Mouse (Mus musculus) stomach, adult 2 months (tissue): ENCODE data around the gene Zfp12. TPM values are rescaled to one million over a fixed set of nuclear protein-coding genes. Genes with fewer than 3 reads are reported as not detected.

Experiments used
- polyA plus RNA-seq: library from polyadenylated mRNA; depleted of rRNA; stranded (reverse); fragments of >200 nt; gene quantifications from 2 replicates; pipeline ENCODE4 v1.2.3, GENCODE M21; 2012; rRNA removed

The Zfp12 gene
- polyA plus RNA-seq: 1.9 and 2.4 TPM in 2 replicates

DNA sequence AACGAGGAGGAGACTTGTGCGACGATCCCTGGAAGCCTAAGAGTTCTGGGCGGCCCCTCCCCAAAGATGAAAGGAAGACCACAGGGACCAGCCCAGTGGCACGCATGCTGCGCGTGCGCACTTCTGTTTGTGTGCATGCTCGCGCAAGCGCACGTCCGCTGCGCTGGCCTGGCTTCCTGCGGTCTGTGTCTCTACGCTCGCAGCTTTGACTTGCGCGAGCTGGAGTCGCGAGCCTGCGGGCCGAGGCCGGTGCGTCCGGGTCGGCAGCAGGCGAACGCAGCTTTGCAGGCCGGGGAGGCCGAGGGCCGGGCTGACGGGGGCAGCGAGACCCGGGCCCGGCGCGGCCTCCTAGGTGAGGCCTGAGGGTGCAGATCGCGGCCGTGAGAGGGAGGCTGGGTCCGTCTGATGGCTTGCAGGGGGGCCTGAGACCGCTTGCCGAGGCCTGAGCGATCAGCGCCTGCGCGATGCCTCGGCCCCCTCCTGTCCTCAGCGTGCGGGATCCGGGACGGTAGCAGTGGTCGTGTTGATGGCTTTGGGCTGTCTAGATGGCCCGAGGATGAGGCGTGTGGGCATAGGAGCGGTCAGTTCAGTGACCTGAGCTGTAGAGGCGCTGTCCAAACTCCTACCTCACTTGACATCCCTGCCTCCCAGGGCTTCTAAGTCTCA, at the start of gene Zfp12:
Gene Zfp12 (plus strand): TSS at position 136 of the 666 bp plus-strand sequence.

GRCm38 (mm10) chr5:143226790-143227189, 8.2 kb upstream of the Zfp12 start, which contains the start of gene Spdye4a:
Gene Spdye4a (minus strand): TSS chr5:143226890.

DNA sequence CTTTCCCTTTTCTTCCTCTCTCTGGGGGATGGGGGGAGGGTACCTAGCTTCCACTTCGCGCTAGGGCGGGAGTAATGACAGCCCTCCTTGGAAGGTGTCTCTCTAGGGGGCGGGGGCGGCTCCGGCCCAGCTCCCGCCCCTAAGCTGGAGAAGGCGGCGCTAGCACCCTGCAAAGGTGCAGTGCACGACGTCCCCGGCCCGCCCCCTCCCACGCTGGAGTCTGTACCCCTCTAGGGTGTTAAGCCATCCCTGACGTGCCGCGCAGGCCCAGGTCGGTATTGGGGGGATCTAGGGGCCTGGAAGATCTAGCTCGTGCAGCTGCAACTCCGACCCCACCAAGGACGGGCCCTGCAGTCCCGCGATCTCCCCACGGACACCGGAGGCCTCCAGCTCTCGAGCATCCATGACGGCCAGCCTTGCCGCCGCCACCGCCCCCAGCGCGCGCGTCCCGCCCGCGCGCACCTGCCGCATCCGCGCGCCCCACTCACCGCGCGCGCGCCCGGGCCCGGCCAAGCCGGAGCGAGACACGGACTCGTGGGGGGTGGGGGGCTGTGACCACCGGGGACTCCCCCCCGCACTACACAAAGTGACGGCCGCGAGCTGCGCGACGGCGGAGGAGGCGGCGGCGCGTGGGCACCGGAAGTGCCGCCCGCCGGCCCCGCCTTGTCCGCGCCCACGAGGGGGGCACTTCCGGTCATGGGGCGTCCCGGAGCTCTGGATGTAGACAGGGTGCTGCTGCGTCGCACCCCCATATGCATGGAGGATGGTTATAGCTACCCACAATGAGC, 34.6 kb downstream of the Zfp12 start, which contains the start of gene Zfp316:
Gene Zfp316 (minus strand): TSS at position 660 of the 788 bp plus-strand sequence.

GRCm38 (mm10) chr5:143293404-143293803, 58.4 kb downstream of the Zfp12 start, which contains the start of gene Zfp853:
Gene Zfp853 (minus strand): TSS chr5:143293623.

Other genes with a start within 250 kb of the Zfp12 start
- 11.1 and 12.8 TPM in 2 replicates for gene Rnf216, start 122.2 kb upstream of the Zfp12 start, polyA plus RNA-seq
- not detected in 2 replicates for gene Olfr718-ps1, start 87.6 kb upstream of the Zfp12 start, polyA plus RNA-seq
- gene Rbak, start 54.4 kb upstream of the Zfp12 start, polyA plus RNA-seq: 0.78 and 1.2 TPM in 2 replicates
- gene Spdye4b, start 54.1 kb upstream of the Zfp12 start, polyA plus RNA-seq: not detected in 2 replicates
- gene Spdye4a, start 8.3 kb upstream of the Zfp12 start, polyA plus RNA-seq: not detected in 2 replicates
- gene Zfp316, start 34.9 kb downstream of the Zfp12 start, polyA plus RNA-seq: 3.2 and 4.9 TPM in 2 replicates
- 0.22 and 0.50 TPM in 2 replicates for gene Zfp853, start 58.5 kb downstream of the Zfp12 start, polyA plus RNA-seq
- 15.8 and 22.0 TPM in 2 replicates for gene E130309D02Rik, start 80.2 kb downstream of the Zfp12 start, polyA plus RNA-seq
- gene Zdhhc4, start 94.1 kb downstream of the Zfp12 start, polyA plus RNA-seq: 33.6 and 42.8 TPM in 2 replicates
- gene Grid2ip, start 122.2 kb downstream of the Zfp12 start, polyA plus RNA-seq: 0.61 and 0.87 TPM in 2 replicates
- 76.2 and 136 TPM in 2 replicates for gene Kdelr2, start 168.7 kb downstream of the Zfp12 start, polyA plus RNA-seq
- 4.8 and 5.2 TPM in 2 replicates for gene Daglb, start 229.4 kb downstream of the Zfp12 start, polyA plus RNA-seq